Mouse (Mus musculus) kidney, adult 10 weeks (tissue): Measurements from ENCODE around the gene Oosp1. TPM values are rescaled to one million over a fixed set of nuclear protein-coding genes. Genes with fewer than 3 reads are reported as not detected.

Experiments
- polyA plus RNA-seq: library from polyadenylated mRNA; stranded (reverse); fragments of 350-450 nt; fragmentation: Illumina TruSeq; extraction: RNeasy Lipid Tissue Mini Kit (QIAGEN cat#74804); gene quantifications from one replicate; pipeline ENCODE4 v1.2.3, GENCODE M21; 2014; ENCODE audit warnings: low read depth, low replicate concordance

Oosp1 gene
- not detected for polyA plus RNA-seq

DNA sequence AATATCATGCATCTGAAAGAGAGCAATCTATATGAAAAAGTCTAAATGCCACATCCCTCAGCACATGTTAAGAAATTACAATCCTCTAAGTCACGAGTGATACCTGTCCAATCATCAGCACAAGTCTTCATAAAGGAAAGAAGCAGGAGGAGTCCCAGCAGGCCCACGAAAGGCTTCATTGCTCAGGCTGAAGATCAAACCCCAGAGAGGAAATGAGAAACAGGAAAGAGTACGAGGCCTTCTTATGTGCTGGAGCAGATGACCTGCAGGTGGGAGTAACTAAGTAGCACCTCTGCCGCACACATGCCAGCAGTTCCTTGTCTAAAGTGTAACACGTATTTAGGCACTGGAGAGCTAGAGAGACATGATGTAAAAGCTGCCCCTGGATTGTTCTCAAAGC is at the start of gene Oosp1:
TSS of gene Oosp1 (minus strand) at position 312 of the 400 bp plus-strand sequence.

DNA sequence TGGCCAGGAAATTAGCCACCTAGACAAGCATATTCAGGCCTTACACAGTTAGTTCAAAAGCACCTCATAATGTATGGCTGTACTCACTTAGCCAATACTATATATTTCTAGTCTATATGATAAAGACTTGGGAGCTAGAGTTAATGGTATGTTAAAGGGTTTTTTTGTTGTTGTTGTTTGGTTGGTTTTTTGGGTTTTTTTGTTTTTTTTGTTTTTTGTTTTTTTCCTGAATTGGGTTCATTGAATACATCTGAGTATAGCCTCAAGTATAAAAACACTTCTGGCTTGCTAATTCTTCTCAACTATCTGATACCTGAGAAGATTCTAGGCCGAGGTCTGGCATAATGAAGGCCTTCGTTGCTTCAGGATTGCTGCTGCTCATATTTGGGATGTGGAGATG is 5.8 kb upstream of the Oosp1 start, which contains the start of gene Oosp3:
TSS of gene Oosp3 (plus strand) at position 301 of the 400 bp plus-strand sequence.

DNA sequence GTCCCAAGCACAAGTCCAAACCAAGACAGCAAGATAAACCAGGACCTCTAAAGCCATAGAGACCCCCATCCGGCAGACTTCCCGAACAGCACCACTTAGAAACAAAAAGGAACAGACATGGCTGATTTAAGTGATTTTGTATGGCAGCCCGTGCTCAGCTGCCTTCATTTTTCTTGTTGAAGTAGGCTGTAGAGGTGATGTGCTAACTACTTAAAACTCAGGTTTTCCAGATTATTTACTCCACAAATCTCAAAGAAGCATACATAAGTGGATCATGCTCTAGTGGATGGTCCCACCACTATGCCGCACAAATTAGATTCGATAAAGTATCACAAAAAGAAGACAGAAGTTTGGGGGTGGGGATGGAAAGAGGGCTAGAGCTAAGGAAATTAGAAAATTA is 30.5 kb downstream of the Oosp1 start, which contains the start of gene Oosp2:
TSS of gene Oosp2 (minus strand) at position 101 of the 400 bp plus-strand sequence.

DNA sequence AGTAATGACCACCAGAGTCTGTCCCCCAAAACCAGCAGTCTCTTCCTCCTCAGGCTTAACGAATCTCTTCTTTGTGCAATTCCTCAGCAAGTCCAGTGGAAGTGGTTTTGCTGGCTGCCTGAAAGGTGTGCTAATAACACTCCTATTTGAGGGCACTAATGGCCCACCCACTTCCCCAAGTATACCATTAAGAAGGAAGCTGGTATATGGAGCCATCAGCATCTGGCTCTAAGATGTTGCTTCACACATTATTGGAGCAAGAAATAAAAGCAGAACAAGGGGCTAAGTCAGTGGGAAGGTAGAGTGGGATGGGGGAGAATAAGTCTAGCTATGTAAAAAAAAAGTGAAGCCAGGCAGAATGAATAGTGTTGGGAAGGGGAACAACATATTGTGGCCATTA is 50.2 kb downstream of the Oosp1 start, which contains the start of gene Ms4a3:
TSS of gene Ms4a3 (minus strand) at position 120 of the 400 bp plus-strand sequence.

DNA sequence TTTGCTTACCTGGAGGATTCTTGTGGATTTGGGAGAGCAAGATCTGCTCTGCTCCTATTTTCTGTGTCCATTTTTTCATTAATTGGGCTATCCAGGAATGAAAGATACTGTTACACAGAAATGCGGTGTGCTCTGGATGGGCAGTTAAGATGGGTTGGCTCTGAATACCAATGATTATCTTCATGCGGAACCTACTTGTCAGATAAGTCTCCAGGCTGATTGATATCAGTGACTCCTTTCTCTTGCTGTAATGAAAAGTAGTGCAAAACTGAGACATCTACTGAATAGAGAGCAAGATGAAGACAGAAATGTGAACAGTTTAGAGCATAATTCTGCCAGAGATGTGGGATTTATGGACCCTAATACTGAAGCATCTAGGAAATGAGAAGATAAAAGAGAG is 67.4 kb downstream of the Oosp1 start, which contains the start of gene Ms4a2:
TSS of gene Ms4a2 (minus strand) at position 169 of the 400 bp plus-strand sequence.

Other genes with a start within 250 kb of the Oosp1 start
- 1.1 TPM for gene Ms4a4b, start 247.6 kb downstream of the Oosp1 start, polyA plus RNA-seq
- 4.2 TPM for gene Ms4a6c, start 221.8 kb downstream of the Oosp1 start, polyA plus RNA-seq
- gene Gm8369, start 205.2 kb downstream of the Oosp1 start, polyA plus RNA-seq = not detected
- 2.7 TPM for gene Ms4a6b, start 174.6 kb downstream of the Oosp1 start, polyA plus RNA-seq
- gene Ms4a4d, start 154.3 kb downstream of the Oosp1 start, polyA plus RNA-seq = 2.9 TPM
- gene Ms4a6d, start 86.3 kb downstream of the Oosp1 start, polyA plus RNA-seq = 0.97 TPM
- 5.0 TPM for gene Ms4a2, start 67.4 kb downstream of the Oosp1 start, polyA plus RNA-seq
- gene Ms4a3, start 50.3 kb downstream of the Oosp1 start, polyA plus RNA-seq = not detected
- gene Oosp2, start 30.6 kb downstream of the Oosp1 start, polyA plus RNA-seq = not detected
- not detected for gene Oosp3, start 5.9 kb upstream of the Oosp1 start, polyA plus RNA-seq
- gene Gif, start 56.4 kb upstream of the Oosp1 start, polyA plus RNA-seq = not detected
- 54.7 TPM for gene Mrpl16, start 79.2 kb upstream of the Oosp1 start, polyA plus RNA-seq
- gene Stx3, start 128.3 kb upstream of the Oosp1 start, polyA plus RNA-seq = 54.3 TPM
- not detected for gene Olfr1417, start 148.1 kb upstream of the Oosp1 start, polyA plus RNA-seq
- not detected for gene Olfr1418, start 169.9 kb upstream of the Oosp1 start, polyA plus RNA-seq
- gene Olfr1419, start 184.0 kb upstream of the Oosp1 start, polyA plus RNA-seq = not detected
- gene Olfr1420, start 195.4 kb upstream of the Oosp1 start, polyA plus RNA-seq = not detected
- gene Patl1, start 221.2 kb upstream of the Oosp1 start, polyA plus RNA-seq = 23.9 TPM